ENCODE assay signal across 8 mouse cellular contexts in the genomic region with DNA sequence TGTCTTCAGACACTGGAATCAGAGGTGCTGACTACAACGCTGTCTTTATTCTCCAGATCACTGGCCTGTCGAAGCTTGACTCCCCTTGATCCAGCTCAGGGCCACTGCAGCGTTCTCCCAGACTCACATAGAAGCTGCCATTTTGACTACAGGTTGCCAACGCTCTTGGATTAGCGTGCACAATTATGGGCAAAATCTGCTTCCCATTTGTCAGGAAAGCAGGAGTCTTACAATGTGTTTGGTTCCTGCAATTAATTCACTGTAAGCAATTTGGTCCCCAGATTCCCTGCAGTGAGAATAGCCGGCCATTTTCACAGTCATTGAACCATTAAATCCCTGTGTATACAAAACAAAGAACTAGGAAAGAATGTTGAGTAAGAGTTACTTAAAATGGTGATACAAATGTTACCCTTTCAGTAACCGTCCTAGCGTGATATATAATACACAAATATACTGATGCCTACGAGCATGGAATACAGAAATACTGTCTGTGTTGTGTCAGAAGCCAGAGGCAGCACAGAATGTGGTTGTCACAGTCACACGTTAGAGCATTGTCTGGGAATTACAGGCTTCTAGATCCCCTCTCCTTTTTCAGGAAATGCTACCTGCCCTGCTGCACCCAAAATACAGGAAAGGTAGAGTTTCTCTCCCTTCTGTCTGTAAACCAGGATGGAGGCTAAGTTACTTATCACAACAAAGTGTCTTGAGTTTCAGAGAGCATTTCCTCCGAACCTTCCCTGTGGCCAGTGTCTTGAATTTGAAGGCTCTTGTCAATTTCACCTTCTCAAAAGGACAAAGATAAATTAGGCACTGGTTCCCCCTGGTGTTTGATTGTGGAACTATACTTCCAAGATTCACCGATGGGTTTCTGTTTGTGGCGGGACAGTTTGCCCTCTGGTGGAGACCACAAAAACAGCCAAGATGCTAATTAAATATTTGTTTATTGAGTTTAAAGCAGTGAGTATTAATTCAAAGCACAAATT. TPM values are rescaled to one million over a fixed set of nuclear protein-coding genes. Genes with fewer than 3 reads are reported as not detected.
A peak's percentile ranks its signal among the peaks of the same experiment; 100 is the strongest.
DNase-seq lines count a peak whose midpoint lies in the region; ATAC-seq and TF ChIP-seq lines count a peak whose summit lies in the region.

No protein-coding gene starts in this region.

- H3K27ac ChIP-seq in intestine, postnatal 0 days (ENCODE audit: low read depth, low read length), result no peak overlapping the region

- DNase-seq in 416B (ENCODE audit: low read depth) (peak; percentile 95), ZHBTc4 (ENCODE audit: low read depth, low spot score) (peak; percentile 89)
- DNase-seq in cerebellum, postnatal 36 days, result peak; percentile 51 to 83
- peak; percentile 79 to 94 for DNase-seq in frontal cortex, postnatal 36 days (ENCODE audit: low spot score in 2 of 2)
- DNase-seq in left cerebral cortex, postnatal 4 days, result peak; percentile 68
- peak; percentile 96 for DNase-seq in splenic B cell, adult 2 months (ENCODE audit: low read depth, low spot score)

- intact Hi-C loops in left cerebral cortex, postnatal 4 days (cut with DNase I), result loop anchor here (5.0 kb wide), 3 partner anchors 269 to 789 kb away; no protein-coding TSS in a partner anchor

- whole genome bisulfite sequencing in intestine, postnatal 0 days, result 52% methylated on average over 13 of the region's 13 CpGs

- TF ChIP-seq CTCF in intestine, postnatal 0 days (IDR thresholded peaks at IDR 0.05; ENCODE audit: low read depth), result peak; percentile 99

- 0 out of 2 replicates have a peak, but pooled peaks cover 2% of the 10 kb centered on the region for H3K9me3 ChIP-seq in intestine, postnatal 0 days (ENCODE audit: control insufficient read depth)

- H3K36me3 ChIP-seq in intestine, postnatal 0 days (ENCODE audit: control insufficient read depth, insufficient read depth), result no peaks in the 10 kb centered on the region
- H3K36me3 ChIP-seq in splenic B cell, adult 2 months (ENCODE audit: control insufficient read depth, insufficient read depth, low read length, poor library complexity, severe bottlenecking), result no peaks in the 10 kb centered on the region

- no peaks in the 10 kb centered on the region for H3K4me1 ChIP-seq in intestine, postnatal 0 days (replicated peaks; ENCODE audit: control insufficient read depth, insufficient read depth, low read length)

- peak; percentile 33; the same call in 1 of the 2 replicates for ATAC-seq in intestine, postnatal 0 days
- peak; percentile 87 for ATAC-seq in monocyte, adult 5-6 weeks (replicated peaks; ENCODE audit: insufficient number of reproducible peaks, low FRiP score, low TSS enrichment, poor library complexity, severe bottlenecking)

- no peak overlapping the region for H3K9ac ChIP-seq in intestine, postnatal 0 days (ENCODE audit: low read depth, low read length)

- no peak overlapping the region for H3K4me3 ChIP-seq in intestine, postnatal 0 days (ENCODE audit: low read depth, low read length)

- H3K4me2 ChIP-seq in intestine, postnatal 0 days (replicated peaks; ENCODE audit: low read depth), result no peak overlapping the region

- no peaks in the 10 kb centered on the region for H3K27me3 ChIP-seq in intestine, postnatal 0 days (replicated peaks; ENCODE audit: control insufficient read depth, insufficient read depth, low read length)
- no peaks in the 10 kb centered on the region for H3K27me3 ChIP-seq in splenic B cell, adult 2 months (ENCODE audit: control insufficient read depth, insufficient read depth, low read length, poor library complexity, severe bottlenecking)

RNA-seq across cellular contexts. Expression of a gene that starts 34.0 kb away (rescaled TPM):
- polyA plus RNA-seq in intestine, postnatal 0 days (2015; fragmentation: Nextera tagmentation; extraction: Ambion mirVana), result 7.7 and 8.9 TPM in 2 replicates
- 10 to 100 TPM; 99.4 to 99.5 TPM for total RNA-seq in left cerebral cortex, postnatal 4 days (2021)
- 17.6 to 20.1 TPM (median 18.7 TPM) in 3 replicates for total RNA-seq in monocyte, adult 5-6 weeks (2017)
